Mouse (Mus musculus): ENCODE measurements around the gene Tctn3.

GRCm38 (mm10) chr19:40580902-40581301, 31.1 kb downstream of the Tctn3 start:
- no peak for TF ChIP-seq CTCF (IDR thresholded peaks at IDR 0.05; ENCODE audit: borderline replicate concordance, insufficient read depth, low read depth, low read length)
- TF ChIP-seq POLR2A (IDR thresholded peaks at IDR 0.05; ENCODE audit: borderline replicate concordance, insufficient read depth, low read length) = no peak

Measured in cerebellum, adult 2 months (tissue).